Mouse (Mus musculus) monocyte, adult 5-6 weeks (primary cell): ENCODE results near the gene Mydgf. TPM values are rescaled to one million over a fixed set of nuclear protein-coding genes. Genes with fewer than 3 reads are reported as not detected.

ENCODE experiments used
- ATAC-seq: fragments of 153-309, 156-312 bp; replicated peaks from 2 replicates; pipeline ENCODE4 v1.8.0; 2017; ENCODE audit warnings: mild to moderate bottlenecking; ENCODE audit not compliant: low TSS enrichment, insufficient number of reproducible peaks, severe bottlenecking, poor library complexity, low FRiP score
- total RNA-seq: library from RNA; stranded (forward); fragments of 200-1000, 200-491, 200-594 nt; gene quantifications from 3 replicates; pipeline ENCODE4 v1.2.3, GENCODE M21; 2017

Mydgf gene
- total RNA-seq, 1 experiment from 2014 or later, result 31.5 TPM

- ATAC-seq, result no peak
Measured at GRCm38 (mm10) chr17:56200586-56200985, 16.9 kb upstream of the Mydgf start.

GRCm38 (mm10) chr17:56196860-56197259, 13.1 kb upstream of the Mydgf start:
- no peak for ATAC-seq

- ATAC-seq, result no peak
Measured at GRCm38 (mm10) chr17:56194765-56195164, 11.0 kb upstream of the Mydgf start.

- ATAC-seq, result no peak
Measured at GRCm38 (mm10) chr17:56194357-56194756, 10.6 kb upstream of the Mydgf start.

GRCm38 (mm10) chr17:56191266-56191665, 7.5 kb upstream of the Mydgf start:
- no peak for ATAC-seq

- no peak for ATAC-seq
Measured at GRCm38 (mm10) chr17:56185281-56186141, 1.8 kb upstream of the Mydgf start.

- 0 out of 2 replicates have a peak, but pooled peaks have one; percentile 5 for ATAC-seq
Measured at GRCm38 (mm10) chr17:56182975-56183657, 604 bp downstream of the Mydgf start.

- no peak for ATAC-seq
Measured at GRCm38 (mm10) chr17:56175416-56175815, 8.3 kb downstream of the Mydgf start.

- ATAC-seq, result no peak
Measured at GRCm38 (mm10) chr17:56173401-56174046, 10.2 kb downstream of the Mydgf start.

- ATAC-seq, result no peak
Measured at GRCm38 (mm10) chr17:56171881-56172280, 11.8 kb downstream of the Mydgf start.

- ATAC-seq, result no peak
Measured at GRCm38 (mm10) chr17:56171456-56171855, 12.3 kb downstream of the Mydgf start.

GRCm38 (mm10) chr17:56170636-56171035, 13.1 kb downstream of the Mydgf start:
- no peak for ATAC-seq

GRCm38 (mm10) chr17:56169830-56170229, 13.9 kb downstream of the Mydgf start:
- ATAC-seq, result no peak

GRCm38 (mm10) chr17:56165671-56166070, 18.0 kb downstream of the Mydgf start:
- ATAC-seq, result no peak

- no peak for ATAC-seq
Measured at GRCm38 (mm10) chr17:56164510-56164909, 19.2 kb downstream of the Mydgf start.

- no peak for ATAC-seq
Measured at GRCm38 (mm10) chr17:56163523-56164102, 20.1 kb downstream of the Mydgf start.

GRCm38 (mm10) chr17:56162231-56162774, 21.4 kb downstream of the Mydgf start, which contains the start of gene Tnfaip8l1:
Gene Tnfaip8l1 (plus strand): TSS chr17:56162477.
- ATAC-seq, result peak; percentile 96

- ATAC-seq, result no peak
Measured at GRCm38 (mm10) chr17:56159729-56160128, 24.0 kb downstream of the Mydgf start.

- no peak for ATAC-seq
Measured at GRCm38 (mm10) chr17:56153643-56154042, 30.1 kb downstream of the Mydgf start.
